Mouse (Mus musculus): Measurements from ENCODE around the gene Ccna1. TPM values are rescaled to one million over a fixed set of nuclear protein-coding genes. Genes with fewer than 3 reads are reported as not detected.
A peak's percentile ranks its signal among the peaks of the same experiment; 100 is the strongest.

The Ccna1 gene
- polyA plus RNA-seq (2012; rRNA removed), result 0.27 and 0.94 TPM in 2 replicates

DNA sequence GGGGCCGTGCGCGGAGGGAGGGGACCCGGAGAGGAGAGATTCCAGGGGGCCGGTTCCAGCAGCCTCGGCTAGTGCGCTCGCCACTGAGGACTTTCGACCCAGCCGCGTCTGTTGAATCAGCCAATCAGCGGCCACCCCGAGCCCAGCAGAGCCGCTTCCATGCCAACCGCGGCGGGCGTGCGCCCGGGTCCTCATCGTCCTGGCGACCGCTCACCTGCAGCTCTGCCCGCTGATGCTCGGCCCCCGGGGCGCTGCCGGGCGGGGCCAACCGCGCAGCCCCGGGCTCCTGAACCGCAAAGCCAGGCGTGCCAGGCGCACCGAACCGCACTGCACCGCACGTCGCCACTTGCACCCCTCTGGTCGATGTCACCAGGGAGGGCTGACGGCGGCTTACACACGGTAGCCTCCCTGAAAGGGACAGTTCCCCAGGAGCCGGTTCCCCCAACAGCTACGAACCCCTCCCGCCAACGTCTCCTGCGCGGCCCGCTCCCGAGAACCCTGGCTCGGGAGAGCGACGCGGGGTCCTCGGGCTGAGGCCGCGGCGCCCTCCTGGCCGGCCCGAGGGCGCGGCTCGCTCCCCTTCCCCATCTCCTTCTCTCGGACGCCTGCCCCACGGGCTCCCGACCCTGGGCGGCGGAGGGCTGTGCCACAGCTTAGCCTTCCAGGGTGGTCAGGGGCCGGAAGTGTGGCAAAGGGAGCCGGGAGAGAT is at the start of gene Ccna1:
TSS of gene Ccna1 (minus strand) at position 464 of the 709 bp plus-strand sequence.
- DNase-seq (ENCODE audit: low read depth), result no peak

DNA sequence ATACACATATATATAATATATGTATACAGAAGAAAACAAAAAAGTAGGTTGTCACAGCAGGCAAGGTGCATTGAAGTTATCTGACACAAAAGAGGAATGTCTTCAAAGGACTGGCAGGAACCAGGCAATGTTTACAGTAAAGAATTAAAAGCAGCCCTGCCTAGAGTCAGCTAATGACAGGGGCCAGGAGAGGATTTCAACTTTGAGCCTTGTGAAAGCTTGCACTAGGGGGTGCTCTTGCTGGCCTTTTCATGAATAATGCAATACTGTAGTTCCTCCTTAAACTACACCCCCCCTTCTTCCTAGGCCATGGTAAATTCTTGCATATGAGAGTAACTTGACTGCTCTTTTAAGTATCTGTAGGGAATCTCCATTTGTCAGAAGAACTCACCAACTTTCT is 45.8 kb upstream of the Ccna1 start:
- no peak for DNase-seq (ENCODE audit: low read depth)

DNA sequence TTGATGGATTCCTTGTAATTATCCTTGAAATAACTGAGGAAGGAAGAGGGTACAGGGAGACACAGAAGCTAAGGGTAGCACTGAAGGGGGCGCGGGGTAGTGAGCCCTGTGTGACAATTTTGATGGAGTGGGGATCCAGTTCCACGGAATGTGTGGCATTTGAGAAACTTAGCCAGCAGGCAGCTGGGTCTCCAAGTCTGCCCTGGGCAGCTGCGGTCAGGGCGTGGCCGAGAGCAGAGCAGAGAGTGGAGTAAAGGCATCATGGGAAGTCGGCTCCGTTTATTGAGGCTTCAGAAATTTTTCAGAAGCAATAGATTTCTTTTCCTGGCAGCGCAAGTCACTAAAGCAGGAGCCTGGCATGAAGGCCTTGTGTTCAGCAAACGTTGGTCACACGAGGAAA is 43.7 kb upstream of the Ccna1 start:
- DNase-seq (ENCODE audit: low read depth), result no peak

DNA sequence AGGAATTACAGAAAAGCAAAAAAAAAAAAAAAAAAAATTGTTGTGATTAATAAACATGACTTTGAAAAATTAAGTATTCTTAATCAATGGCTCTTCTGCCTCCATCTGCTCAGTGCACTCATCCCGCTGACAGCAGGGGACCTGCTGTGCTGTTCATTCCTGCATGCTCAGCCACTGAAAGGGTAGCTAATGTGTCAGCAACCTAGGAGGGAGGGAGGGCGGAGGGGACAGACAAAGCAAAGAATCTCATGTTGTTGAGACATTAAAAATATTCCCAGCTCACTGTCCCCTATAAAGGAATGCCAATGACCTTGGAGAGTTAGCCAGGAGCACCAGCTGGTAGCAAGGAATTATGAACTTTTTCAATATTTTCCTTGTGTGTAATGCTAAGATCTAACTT is 42.7 kb upstream of the Ccna1 start:
- DNase-seq (ENCODE audit: low read depth), result no peak

DNA sequence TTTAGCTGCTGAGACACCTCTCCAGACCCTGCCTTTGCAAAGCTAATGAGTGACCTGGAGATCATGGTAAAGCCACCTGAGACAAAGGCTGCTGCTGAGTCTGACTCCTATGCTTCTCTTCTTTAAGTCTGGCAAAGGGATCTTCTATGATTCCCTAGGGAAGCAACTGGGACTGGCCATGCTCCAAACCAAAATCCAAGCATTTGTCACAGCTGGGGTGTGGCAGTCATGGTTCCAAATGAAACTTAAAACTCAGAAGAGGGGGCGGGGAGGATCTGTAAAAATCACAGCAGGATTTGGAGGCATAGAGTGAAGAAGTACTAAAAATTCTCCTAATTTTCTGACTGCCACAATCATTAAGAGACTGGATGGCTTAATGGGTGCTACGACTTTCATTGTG is 41.9 kb upstream of the Ccna1 start:
- no peak for DNase-seq (ENCODE audit: low read depth)

DNA sequence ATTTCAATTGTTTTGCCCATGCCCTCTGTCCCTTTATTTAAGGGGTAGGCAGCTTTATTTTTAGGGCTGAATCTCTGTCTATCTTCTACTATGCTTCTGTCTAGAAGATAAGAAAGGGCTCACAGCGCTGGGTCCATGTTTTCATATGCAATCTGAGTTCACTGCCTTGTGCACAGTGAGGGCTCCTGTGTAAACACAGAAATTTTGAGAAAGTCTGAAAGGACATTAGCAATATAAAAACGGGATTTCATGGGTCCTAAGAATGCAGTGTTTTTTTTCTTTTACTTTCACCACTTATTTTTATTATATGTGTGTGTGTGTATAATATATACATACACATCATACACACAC is 41.3 kb upstream of the Ccna1 start:
- DNase-seq (ENCODE audit: low read depth), result no peak

DNA sequence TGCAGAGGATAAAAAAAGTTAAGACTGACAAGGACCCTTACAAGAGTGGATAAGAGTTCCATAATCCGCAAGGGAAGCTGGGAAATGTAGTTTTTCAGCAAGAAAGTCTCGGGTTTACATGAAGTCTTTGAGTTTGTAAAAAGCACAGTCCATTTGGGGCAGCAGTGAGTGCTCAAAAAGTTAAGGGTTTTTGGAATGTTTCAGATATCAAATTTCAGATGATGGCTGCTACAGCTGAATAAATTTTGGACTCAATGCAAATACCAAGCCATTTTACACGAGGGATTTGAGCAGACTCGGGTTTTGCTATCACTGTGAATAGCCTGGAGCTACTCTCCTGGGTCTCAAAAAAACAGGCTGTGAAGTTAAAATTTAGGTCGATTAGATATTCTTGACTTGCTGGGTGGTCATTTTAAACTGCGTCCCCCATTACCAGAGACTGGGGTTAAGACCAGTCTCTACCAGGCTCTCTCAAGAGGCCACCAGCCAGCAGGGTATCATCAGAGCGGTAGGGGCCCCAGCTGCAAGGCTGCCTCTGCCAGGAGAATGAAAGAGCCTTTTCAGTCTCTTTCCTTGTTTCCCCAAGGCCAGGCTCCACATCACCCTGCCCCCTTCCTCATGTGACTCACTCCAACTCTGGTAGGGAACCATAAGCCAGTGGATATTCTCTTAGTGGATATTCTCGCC is 40.8 kb upstream of the Ccna1 start:
- no peak for DNase-seq (ENCODE audit: low read depth)

DNA sequence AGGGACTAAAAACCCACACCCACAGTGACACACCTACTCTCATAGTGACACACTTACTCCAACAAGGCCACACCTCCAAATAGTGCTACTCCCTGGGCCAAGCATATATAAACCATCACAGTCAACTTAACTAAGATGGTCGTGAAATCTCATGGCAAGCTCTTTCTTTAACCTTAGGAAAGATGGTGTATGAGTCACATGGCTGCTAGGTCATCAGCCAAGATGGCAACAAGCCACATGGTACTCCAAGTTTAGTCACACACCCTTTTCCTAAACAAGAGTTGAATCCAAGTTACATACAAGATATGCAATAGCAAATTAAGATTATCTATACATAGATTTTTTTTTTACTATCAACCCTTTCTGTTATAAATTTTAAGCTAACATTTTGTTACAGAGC is 37.9 kb upstream of the Ccna1 start:
- DNase-seq (ENCODE audit: low read depth), result no peak

DNA sequence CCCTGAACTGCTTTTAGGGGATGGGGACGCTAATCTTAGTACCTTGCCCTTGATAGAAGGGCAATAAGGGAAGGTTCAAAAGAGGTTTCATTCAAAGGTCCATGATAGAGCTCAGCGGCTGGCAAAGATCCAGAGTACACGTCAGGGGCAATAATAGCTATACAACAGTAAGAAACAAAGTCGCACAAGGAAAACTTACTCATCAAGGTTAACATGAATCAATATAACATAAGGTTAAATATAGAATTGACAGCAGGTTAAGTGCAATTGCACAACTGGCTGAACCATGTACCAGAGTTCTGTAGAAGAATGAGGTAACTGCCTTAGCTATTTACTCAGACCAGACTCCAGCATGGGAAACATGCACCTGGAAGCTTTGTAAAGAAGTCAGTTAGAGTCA is 34.0 kb upstream of the Ccna1 start:
- no peak for DNase-seq (ENCODE audit: low read depth)

DNA sequence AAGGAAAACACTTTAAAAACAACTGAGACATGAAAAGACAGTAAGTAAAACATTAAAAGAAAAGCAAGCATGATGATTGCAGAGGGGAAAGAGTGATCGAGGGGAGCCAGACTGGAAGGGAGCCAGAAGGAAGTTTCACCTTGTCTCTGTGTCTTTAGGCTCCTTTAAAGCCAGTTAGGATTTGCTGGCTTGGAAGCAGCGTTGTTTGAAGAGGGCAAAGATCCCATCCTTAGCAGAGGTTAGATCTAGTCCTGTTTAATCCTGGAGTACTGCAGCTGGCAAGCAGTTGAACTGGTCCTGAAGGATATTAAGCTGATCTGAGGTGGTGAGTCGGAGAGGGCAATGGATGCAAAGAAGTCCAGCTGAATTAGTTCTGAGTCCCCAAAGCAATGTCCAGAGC is 33.5 kb upstream of the Ccna1 start:
- no peak for DNase-seq (ENCODE audit: low read depth)

DNA sequence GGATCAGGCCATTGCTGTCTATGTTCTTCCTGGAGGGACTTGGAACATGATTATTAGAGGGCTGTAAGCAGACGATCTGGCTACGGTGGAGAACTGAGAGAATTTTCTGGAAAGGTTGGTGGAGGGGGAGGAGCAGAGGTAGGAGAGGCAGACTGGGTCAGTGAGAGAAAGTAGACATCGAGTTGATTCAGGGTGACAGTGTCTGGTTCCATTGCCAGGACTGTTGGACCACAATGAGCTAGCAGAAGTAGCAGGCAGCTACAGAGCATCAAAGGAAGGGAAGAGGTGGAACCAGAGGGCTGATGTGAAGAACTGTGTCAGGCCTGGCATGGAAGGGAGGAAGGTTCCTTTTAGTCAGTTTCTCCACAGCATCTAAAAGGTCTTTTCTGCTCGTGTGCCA is 33.1 kb upstream of the Ccna1 start:
- no peak for DNase-seq (ENCODE audit: low read depth)

DNA sequence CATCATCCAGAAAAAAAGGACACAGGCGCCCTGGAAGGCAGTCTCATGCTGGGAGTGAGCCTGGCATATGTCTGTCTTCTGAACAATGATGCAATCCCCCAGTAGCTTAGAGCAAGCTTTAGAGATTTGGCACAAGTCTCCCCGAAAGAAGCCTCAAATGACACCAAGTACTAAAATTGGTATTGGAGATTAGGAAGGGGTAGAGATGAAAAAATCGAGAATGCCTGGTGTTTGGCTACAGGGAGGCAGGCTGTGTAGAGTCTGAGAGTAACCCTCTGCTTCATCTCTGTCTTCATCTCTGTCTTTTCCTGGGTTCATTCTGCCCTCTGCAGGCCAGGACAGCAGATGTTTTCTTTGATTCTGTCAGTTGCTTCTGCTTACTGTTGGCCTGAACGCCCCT is 32.1 kb upstream of the Ccna1 start:
- DNase-seq (ENCODE audit: low read depth), result no peak

DNA sequence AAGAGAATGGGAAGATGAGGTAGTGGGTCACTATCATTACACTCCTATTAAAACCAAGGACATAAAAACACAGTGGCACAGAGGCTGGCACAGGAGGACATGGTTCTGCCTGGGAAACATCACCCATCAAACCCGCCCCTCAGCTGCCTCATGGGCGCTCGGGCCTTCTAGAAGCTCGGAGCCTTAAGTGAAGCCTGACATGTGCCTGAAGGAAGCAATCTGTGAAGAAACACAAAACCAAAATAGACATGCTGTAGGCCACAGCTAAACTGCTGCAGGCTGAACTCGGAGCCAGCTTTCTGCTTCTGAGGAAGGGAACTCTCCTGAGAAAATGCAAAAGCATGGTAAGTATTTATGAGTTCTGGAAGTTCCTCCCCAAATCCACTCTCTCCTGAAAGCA is 31.6 kb upstream of the Ccna1 start:
- DNase-seq (ENCODE audit: low read depth), result no peak

DNA sequence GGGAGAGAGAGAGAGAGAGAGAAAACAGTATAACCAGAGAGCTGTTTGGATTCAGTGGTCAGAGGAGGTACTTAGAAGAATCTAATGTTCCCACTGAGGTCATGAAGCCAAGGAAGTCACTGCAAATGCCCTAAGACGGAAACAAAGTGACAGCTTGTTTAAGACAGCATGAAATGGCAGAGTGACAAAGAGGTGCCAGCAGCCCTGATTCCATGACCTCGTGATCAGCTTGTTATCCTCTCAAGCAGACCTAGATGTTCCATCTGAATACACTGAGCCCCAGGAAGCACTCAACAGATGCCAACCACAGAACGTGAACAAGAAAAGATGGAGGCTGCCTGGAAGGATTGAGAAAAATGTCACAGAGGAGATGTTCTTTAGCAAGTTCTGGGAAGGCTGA is 30.4 kb upstream of the Ccna1 start:
- DNase-seq (ENCODE audit: low read depth), result no peak

DNA sequence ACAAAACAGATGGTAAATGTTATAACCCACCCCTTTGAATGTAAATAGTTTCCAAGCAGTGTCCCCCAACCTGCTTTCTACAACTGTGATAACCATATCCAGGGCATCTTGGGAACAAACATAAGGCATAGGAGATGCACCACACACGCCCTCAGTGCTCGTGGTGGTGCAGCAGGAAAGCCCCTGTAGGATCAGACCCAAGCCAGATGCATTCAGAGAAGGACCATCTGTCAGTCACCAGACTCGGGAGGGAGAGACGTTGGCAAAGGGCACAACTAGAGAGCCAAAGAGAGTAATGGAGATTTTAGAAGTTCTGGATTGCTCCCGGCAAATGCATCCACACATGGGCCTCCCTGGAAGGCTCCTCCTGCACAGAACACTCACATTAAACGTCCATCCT is 29.5 kb upstream of the Ccna1 start:
- no peak for DNase-seq (ENCODE audit: low read depth)

DNA sequence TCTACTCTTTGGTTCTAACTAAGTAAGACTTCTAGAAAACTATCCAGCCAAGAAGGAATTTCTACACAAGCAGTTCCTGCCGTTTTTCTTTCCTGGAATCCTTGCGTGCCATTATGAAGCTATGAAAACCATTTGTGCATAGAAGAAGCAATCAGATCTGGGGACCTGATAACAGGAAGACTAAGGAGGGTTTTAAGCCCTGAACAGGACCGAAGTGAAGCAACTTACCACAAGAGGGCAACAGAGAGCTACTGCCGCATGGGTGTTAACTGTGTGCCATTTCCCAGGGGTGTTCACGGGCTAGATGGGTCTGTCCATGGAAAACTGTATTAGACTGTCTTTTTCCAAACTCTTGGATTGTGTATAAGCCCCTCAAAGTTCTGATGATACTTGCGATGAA is 24.8 kb upstream of the Ccna1 start:
- no peak for DNase-seq (ENCODE audit: low read depth)

DNA sequence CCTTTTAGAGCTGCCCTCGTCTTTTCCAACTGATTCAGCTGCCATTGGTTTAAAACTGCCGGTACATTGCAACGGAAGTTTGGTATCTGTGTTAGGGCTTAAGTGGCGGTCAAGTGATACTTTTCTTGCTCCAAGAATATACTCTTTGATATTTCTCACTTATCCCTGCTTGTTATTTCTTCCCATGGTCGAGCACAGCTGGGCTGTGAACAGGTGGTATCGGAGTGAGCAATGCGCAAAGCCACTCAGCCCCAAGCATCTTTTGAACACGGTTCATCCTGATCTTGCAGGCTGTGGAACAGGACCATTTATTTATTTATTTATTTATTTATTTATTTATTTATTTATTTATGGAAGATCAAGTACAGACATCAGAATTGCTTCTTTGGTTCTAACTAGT is 24.3 kb upstream of the Ccna1 start:
- DNase-seq (ENCODE audit: low read depth), result no peak

DNA sequence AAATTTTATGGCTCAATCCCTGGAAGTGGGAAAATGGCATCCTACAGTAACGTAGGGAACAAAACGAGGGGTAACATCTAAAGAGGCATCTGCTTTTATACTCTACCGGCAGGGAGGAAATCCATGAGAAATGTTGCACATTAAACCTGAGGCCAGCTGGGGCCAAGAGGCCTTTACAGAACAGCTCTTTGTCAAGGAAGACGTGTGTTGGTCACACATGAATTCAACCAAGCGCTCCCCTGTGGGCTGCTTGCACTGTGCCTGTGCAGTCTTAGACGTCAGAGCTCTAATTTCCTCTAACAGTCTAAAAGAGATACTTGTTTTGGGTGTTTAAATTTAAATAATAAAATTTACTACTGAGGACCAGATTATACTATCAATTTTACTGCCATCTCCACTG is 22.9 kb upstream of the Ccna1 start:
- DNase-seq (ENCODE audit: low read depth), result no peak

DNA sequence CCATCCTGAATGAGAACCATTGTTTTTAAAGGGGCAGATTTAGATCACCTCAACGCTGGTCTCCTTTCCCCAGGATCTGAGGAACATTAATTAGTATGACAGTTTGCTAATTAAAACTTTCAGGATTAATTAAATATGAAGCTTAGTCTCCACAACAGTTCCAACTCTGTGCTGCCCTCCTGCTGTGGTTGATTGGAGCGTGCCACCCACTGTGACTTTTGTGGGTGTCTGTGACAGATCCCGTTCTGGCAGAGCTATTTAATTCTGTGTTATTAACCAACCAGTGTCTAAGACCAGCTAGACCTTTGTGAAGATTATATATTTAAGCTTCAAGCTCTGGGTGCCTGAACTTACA is 20.0 kb upstream of the Ccna1 start:
- no peak for DNase-seq (ENCODE audit: low read depth)

DNA sequence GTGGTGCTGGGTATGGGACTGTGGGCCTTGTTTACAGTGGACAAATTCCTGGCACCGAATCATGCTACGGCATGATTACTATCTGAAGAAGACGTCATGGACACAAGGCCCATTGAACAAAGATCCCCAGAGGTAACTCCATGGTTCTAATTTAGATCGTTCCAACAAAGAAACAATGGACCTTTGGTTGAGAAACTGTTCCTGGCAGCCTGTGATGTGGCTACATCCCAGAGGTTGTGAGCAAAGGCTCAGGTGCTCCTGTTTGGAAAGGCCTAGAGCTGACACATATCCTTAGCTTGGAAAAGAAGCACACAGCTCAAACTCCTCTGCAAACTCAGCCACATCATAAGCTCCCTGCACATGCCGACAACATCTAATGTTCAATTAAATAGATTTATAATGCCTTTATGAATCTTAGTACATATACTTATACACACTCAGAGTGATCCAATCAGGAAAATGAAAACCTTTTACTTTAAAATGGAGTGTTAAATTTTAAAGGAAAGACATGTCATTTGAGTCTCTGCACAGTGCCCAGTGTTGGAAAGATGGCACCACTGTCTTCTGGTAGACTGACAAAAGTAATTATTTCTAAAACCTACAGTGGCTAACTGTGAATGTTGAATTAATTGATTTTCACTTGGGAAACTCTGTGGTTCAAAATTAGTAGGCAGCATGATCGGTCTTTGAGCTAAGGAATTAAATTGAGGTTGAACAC is 19.4 kb upstream of the Ccna1 start:
- peak; percentile 74 for DNase-seq (ENCODE audit: low read depth)

DNA sequence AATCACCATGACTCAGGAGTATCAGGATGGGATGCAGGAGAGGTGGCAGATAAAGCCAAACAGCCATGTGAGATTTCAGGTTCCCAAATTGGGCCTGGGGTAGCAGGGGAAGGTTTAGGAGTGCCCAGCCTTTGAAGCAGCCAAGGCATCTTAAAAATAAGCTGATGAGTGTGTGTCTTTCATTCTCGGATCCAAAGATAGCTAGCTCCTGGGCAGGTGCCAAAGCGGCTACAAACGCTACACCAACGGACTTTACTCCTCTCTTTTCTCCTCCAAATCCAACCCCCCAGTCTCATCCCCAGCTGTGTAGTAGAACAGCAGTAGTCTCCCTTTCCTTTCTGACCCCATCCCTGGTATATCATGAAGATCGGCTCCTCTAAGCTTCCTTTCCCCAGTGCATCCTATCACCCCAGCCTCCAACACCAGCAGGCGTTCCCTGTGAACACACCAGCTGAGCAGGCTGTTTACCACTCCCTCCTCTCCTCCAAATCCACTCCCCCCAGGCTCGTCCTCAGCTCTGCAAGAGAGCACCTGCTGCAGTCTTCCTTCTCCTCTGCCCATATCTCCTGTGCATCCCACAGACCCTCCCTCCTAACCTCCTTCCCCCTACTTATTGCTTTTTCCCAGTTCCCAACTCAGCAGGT is 12.6 kb upstream of the Ccna1 start:
- no peak for DNase-seq (ENCODE audit: low read depth)

DNA sequence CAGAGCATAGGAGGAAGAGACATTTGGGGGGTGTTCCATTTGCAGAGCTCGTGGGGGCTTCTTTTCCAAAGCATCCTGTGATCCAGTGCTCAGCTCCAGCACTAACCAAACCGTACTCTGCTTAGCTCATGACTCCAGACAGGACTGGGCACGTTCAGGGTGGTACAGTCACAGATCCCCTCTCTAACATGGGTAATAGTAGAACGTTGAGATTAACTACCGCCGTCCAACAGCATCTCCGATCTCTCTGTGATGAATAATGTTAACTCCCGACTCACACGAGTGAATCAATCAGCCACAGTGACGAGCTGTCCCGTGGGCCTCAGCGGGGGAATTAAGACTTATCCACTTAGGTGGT is 11.3 kb upstream of the Ccna1 start:
- no peak for DNase-seq (ENCODE audit: low read depth)

All from gonadal fat pad, adult 2 months (tissue).